Mouse (Mus musculus) cerebellum, adult (tissue): ENCODE results near the gene Ppp1r1b.

Source experiments
- ATAC-seq: cut with Nextera tagmentation; 2 replicates; pipeline ENCODE4 v1.9.2; 2017; ENCODE audit warnings: mild to moderate bottlenecking, moderate library complexity, mixed read lengths; ENCODE audit not compliant: insufficient number of reproducible peaks, low FRiP score, low TSS enrichment

Ppp1r1b gene

GRCm38 (mm10) chr11:98342000-98342945 is 5.9 kb upstream of the Ppp1r1b start:
- ATAC-seq = peak; percentile 18; the same call in 1 of the 2 replicates

GRCm38 (mm10) chr11:98345253-98345652 is 3.0 kb upstream of the Ppp1r1b start:
- ATAC-seq = no peak

GRCm38 (mm10) chr11:98346168-98346567 is 2.0 kb upstream of the Ppp1r1b start:
- ATAC-seq = no peak

GRCm38 (mm10) chr11:98347385-98348082 is 670 bp upstream of the Ppp1r1b start:
- no peak for ATAC-seq

GRCm38 (mm10) chr11:98349308-98349707 is 1.1 kb downstream of the Ppp1r1b start:
- no peak for ATAC-seq

GRCm38 (mm10) chr11:98352272-98352990 is 4.2 kb downstream of the Ppp1r1b start:
- ATAC-seq = no peak

- ATAC-seq = no peak
Measured at GRCm38 (mm10) chr11:98353651-98354211, 5.5 kb downstream of the Ppp1r1b start.

GRCm38 (mm10) chr11:98354445-98354844 is 6.2 kb downstream of the Ppp1r1b start:
- no peak for ATAC-seq

- no peak for ATAC-seq
Measured at GRCm38 (mm10) chr11:98355732-98356299, 7.6 kb downstream of the Ppp1r1b start.

GRCm38 (mm10) chr11:98356625-98357394 is 8.6 kb downstream of the Ppp1r1b start:
- no peak for ATAC-seq

GRCm38 (mm10) chr11:98357396-98358160 is 9.4 kb downstream of the Ppp1r1b start:
- ATAC-seq = no peak

GRCm38 (mm10) chr11:98358161-98359083 is 10.2 kb downstream of the Ppp1r1b start, which contains the start of gene Stard3:
Stard3 (plus strand) TSS chr11:98358368.
- ATAC-seq = peak; percentile 65; the same call in 1 of the 2 replicates

- no peak for ATAC-seq
Measured at GRCm38 (mm10) chr11:98360866-98361521, 12.8 kb downstream of the Ppp1r1b start.

- no peak for ATAC-seq
Measured at GRCm38 (mm10) chr11:98363817-98364216, 15.6 kb downstream of the Ppp1r1b start.

- ATAC-seq = no peak
Measured at GRCm38 (mm10) chr11:98364410-98364809, 16.2 kb downstream of the Ppp1r1b start.

GRCm38 (mm10) chr11:98366290-98366689 is 18.1 kb downstream of the Ppp1r1b start:
- no peak for ATAC-seq
